Mouse (Mus musculus): Measurements from ENCODE around the gene Tle1.

Gene Tle1

GRCm38 (mm10) chr4:72165765-72166164, 35.0 kb downstream of the Tle1 start:
- no peak for DNase-seq (ENCODE audit: low read depth, low spot score)

GRCm38 (mm10) chr4:72162445-72163218, 38.1 kb downstream of the Tle1 start:
- no peak for DNase-seq (ENCODE audit: low read depth, low spot score)

- no peak for DNase-seq (ENCODE audit: low read depth, low spot score)
These were observed 40.6 kb downstream of the Tle1 start for GRCm38 (mm10) chr4:72160102-72160511.

- DNase-seq (ENCODE audit: low read depth, low spot score): no peak
These were observed 42.8 kb downstream of the Tle1 start for GRCm38 (mm10) chr4:72157931-72158371.

GRCm38 (mm10) chr4:72150460-72151131, 50.1 kb downstream of the Tle1 start:
- no peak for DNase-seq (ENCODE audit: low read depth, low spot score)

- DNase-seq (ENCODE audit: low read depth, low spot score): no peak
These were observed 54.7 kb downstream of the Tle1 start for GRCm38 (mm10) chr4:72146003-72146402.

GRCm38 (mm10) chr4:72144541-72144940, 56.2 kb downstream of the Tle1 start:
- DNase-seq (ENCODE audit: low read depth, low spot score): no peak

GRCm38 (mm10) chr4:72140706-72141105, 60.0 kb downstream of the Tle1 start:
- no peak for DNase-seq (ENCODE audit: low read depth, low spot score)

- no peak for DNase-seq (ENCODE audit: low read depth, low spot score)
These were observed 61.1 kb downstream of the Tle1 start for GRCm38 (mm10) chr4:72139475-72140120.

- no peak for DNase-seq (ENCODE audit: low read depth, low spot score)
These were observed 62.2 kb downstream of the Tle1 start for GRCm38 (mm10) chr4:72138264-72139080.

GRCm38 (mm10) chr4:72132646-72133045, 68.1 kb downstream of the Tle1 start:
- DNase-seq (ENCODE audit: low read depth, low spot score): no peak

- DNase-seq (ENCODE audit: low read depth, low spot score): no peak
These were observed 73.1 kb downstream of the Tle1 start for GRCm38 (mm10) chr4:72127596-72127995.

GRCm38 (mm10) chr4:72124790-72125189, 75.9 kb downstream of the Tle1 start:
- no peak for DNase-seq (ENCODE audit: low read depth, low spot score)

- no peak for DNase-seq (ENCODE audit: low read depth, low spot score)
These were observed 77.9 kb downstream of the Tle1 start for GRCm38 (mm10) chr4:72122837-72123236.

GRCm38 (mm10) chr4:72122343-72122742, 78.4 kb downstream of the Tle1 start:
- DNase-seq (ENCODE audit: low read depth, low spot score): no peak

GRCm38 (mm10) chr4:72120050-72120449, 80.7 kb downstream of the Tle1 start:
- no peak for DNase-seq (ENCODE audit: low read depth, low spot score)

- DNase-seq (ENCODE audit: low read depth, low spot score): no peak
These were observed 95.0 kb downstream of the Tle1 start for GRCm38 (mm10) chr4:72105702-72106101.

- DNase-seq (ENCODE audit: low read depth, low spot score): no peak
These were observed 96.5 kb downstream of the Tle1 start for GRCm38 (mm10) chr4:72104186-72104585.

- no peak for DNase-seq (ENCODE audit: low read depth, low spot score)
These were observed 112.9 kb downstream of the Tle1 start for GRCm38 (mm10) chr4:72087811-72088210.

- DNase-seq (ENCODE audit: low read depth, low spot score): no peak
These were observed 131.6 kb downstream of the Tle1 start for GRCm38 (mm10) chr4:72069111-72069534.

- no peak for DNase-seq (ENCODE audit: low read depth, low spot score)
These were observed 132.8 kb downstream of the Tle1 start for GRCm38 (mm10) chr4:72067937-72068336.
